Mouse (Mus musculus) myocyte (in vitro differentiated cells): ENCODE measurements at regions not wholly inside any gene's neighbourhood (a gene's known extent, or its start where the extent isn't known, plus 50 kb on each side); places are given as distances from the start of the nearest gene placed in this dataset.
A peak's percentile ranks its signal among the peaks of the same experiment; 100 is the strongest.
"Not testable (repeated sequence)": the region's sequence is repeated elsewhere in the genome, so short reads cannot be mapped to it uniquely, and the experiment has no call there.

ENCODE experiments used
- H3K27me3 ChIP-seq: one replicate; pipeline ENCODE4 v1.6.1; 2011; ENCODE audit not compliant: control insufficient read depth, insufficient read depth, insufficient read length
- H3K36me3 ChIP-seq: one replicate; pipeline ENCODE4 v1.6.1; 2011; ENCODE audit not compliant: control insufficient read depth, insufficient read depth
- H3K4me2 ChIP-seq: one replicate; pipeline ENCODE4 v1.6.1; 2011; ENCODE audit warnings: low read depth, control low read depth
- H3K4me3 ChIP-seq: one replicate; pipeline ENCODE4 v1.5.1; 2011; ENCODE audit warnings: mild to moderate bottlenecking, control low read depth, moderate library complexity
- H3K79me2 ChIP-seq: one replicate; pipeline ENCODE4 v1.6.1; 2011; ENCODE audit not compliant: control insufficient read depth, insufficient read depth
- H3ac ChIP-seq: one replicate; pipeline ENCODE4 v1.6.1; 2011; ENCODE audit not compliant: control insufficient read depth, insufficient read length
- CEBPB ChIP-seq: IDR thresholded peaks from 2 replicates; pipeline ENCODE4 v1.6.1; 2011; ENCODE audit warnings: mild to moderate bottlenecking, moderate library complexity; ENCODE audit not compliant: poor library complexity, insufficient read depth, severe bottlenecking
- MAX ChIP-seq: IDR thresholded peaks from one replicate; pipeline ENCODE4 v1.6.1; 2011; ENCODE audit warnings: low read depth, mild to moderate bottlenecking, control low read depth
- MYOD1 ChIP-seq, 3 experiments: IDR thresholded peaks; one replicate each; pipeline ENCODE4 v1.6.1; 2011; ENCODE audit warnings: control low read depth in 2 of 3, low read depth in 2 of 3, mild to moderate bottlenecking in 2 of 3, moderate library complexity in 1 of 3; ENCODE audit not compliant: insufficient read length in 2 of 3, control insufficient read depth in 1 of 3
- MYOG ChIP-seq, 3 experiments: IDR thresholded peaks; one replicate each; pipeline ENCODE4 v1.6.1; 2011; ENCODE audit warnings: control low read depth in 2 of 3, low read depth in 2 of 3, mild to moderate bottlenecking in 2 of 3; ENCODE audit not compliant: insufficient read length in 2 of 3, control insufficient read depth in 1 of 3, insufficient read depth in 1 of 3
- POLR2A ChIP-seq: IDR thresholded peaks from one replicate; pipeline ENCODE4 v1.6.1; 2011; ENCODE audit warnings: low read depth, mild to moderate bottlenecking, control low read depth, moderate library complexity; ENCODE audit not compliant: insufficient read length
- POLR2AphosphoS2 ChIP-seq: IDR thresholded peaks from one replicate; pipeline ENCODE4 v1.6.1; 2011; ENCODE audit warnings: low read depth, control low read depth; ENCODE audit not compliant: insufficient read length
- REST ChIP-seq: IDR thresholded peaks from one replicate; pipeline ENCODE4 v1.6.1; 2011; ENCODE audit warnings: mild to moderate bottlenecking, control low read depth, moderate library complexity; ENCODE audit not compliant: insufficient read depth, insufficient read length
- SRF ChIP-seq: IDR thresholded peaks from one replicate; pipeline ENCODE4 v1.6.1; 2011; ENCODE audit warnings: low read depth; ENCODE audit not compliant: control insufficient read depth, insufficient read length
- TCF12 ChIP-seq: IDR thresholded peaks from one replicate; pipeline ENCODE4 v1.6.1; 2011; ENCODE audit warnings: mild to moderate bottlenecking, control low read depth; ENCODE audit not compliant: poor library complexity, insufficient read depth, severe bottlenecking
- USF1 ChIP-seq: IDR thresholded peaks from one replicate; pipeline ENCODE4 v1.6.1; 2011; ENCODE audit warnings: low read depth, mild to moderate bottlenecking, control low read depth, moderate library complexity

- Histone ChIP-seq H3K36me3 (no peaks in the 10 kb centered on the region), H3K79me2 (no peaks in the 10 kb centered on the region), H3K27me3 (no peaks in the 10 kb centered on the region), H3K4me3 (no peak overlapping the region), H3K4me2 (peak overlapping the region; percentile 60), H3ac (no peak overlapping the region)
- TF ChIP-seq CEBPB (peak; percentile 81; the same call in 1 of the 2 replicates), USF1 (no peak)
Observed at GRCm38 (mm10) chr17:79540038-79540437, 71.6 kb upstream of the Rmdn2 start.

GRCm38 (mm10) chr17:79540511-79540910 lies 71.2 kb upstream of the Rmdn2 start:
- Histone ChIP-seq H3K4me3 (no peak overlapping the region), H3K36me3 (no peaks in the 10 kb centered on the region), H3ac (no peak overlapping the region), H3K27me3 (no peaks in the 10 kb centered on the region), H3K4me2 (peak overlapping the region; percentile 60), H3K79me2 (no peaks in the 10 kb centered on the region)
- TF ChIP-seq SRF (no peak), REST (no peak), TCF12 (no peak), POLR2AphosphoS2 (no peak)

GRCm38 (mm10) chr17:79543907-79544522 lies 67.6 kb upstream of the Rmdn2 start:
- Histone ChIP-seq H3K79me2 (no peaks in the 10 kb centered on the region), H3K27me3 (no peaks in the 10 kb centered on the region), H3K4me2 (peak overlapping the region; percentile 60), H3K4me3 (no peak overlapping the region), H3K36me3 (no peaks in the 10 kb centered on the region), H3ac (no peak overlapping the region)
- no peak for TF ChIP-seq TCF12
- TF ChIP-seq CEBPB = no peak
- TF ChIP-seq MYOG (IDR thresholded peaks at IDR 0.05; ENCODE audit: control insufficient read depth in 1 of 3, insufficient read depth in 1 of 3, insufficient read length in 2 of 3, low read depth in 2 of 3) = peak in 2 of 3 experiments; percentile 22 to 45
- TF ChIP-seq POLR2A = no peak
- peak in 2 of 3 experiments; percentile 26 to 41 for TF ChIP-seq MYOD1 (IDR thresholded peaks at IDR 0.05; ENCODE audit: control insufficient read depth in 1 of 3, insufficient read length in 2 of 3, low read depth in 2 of 3)
- no peak for TF ChIP-seq MAX
- no peak for TF ChIP-seq USF1

GRCm38 (mm10) chr17:79545878-79546277 lies 65.8 kb upstream of the Rmdn2 start:
- no peaks in the 10 kb centered on the region for H3K27me3 ChIP-seq
- no peaks in the 10 kb centered on the region for H3K36me3 ChIP-seq
- H3K4me2 ChIP-seq = no peak overlapping the region
- TF ChIP-seq SRF (no peak), REST (no peak), CEBPB (no peak)
- no peak overlapping the region for H3K4me3 ChIP-seq
- H3K79me2 ChIP-seq = no peaks in the 10 kb centered on the region
- H3ac ChIP-seq = no peak overlapping the region

- Histone ChIP-seq H3K4me2 (no peak overlapping the region), H3K36me3 (no peaks in the 10 kb centered on the region), H3K27me3 (no peaks in the 10 kb centered on the region), H3K4me3 (no peak overlapping the region), H3ac (no peak overlapping the region), H3K79me2 (no peaks in the 10 kb centered on the region)
- TF ChIP-seq TCF12 (no peak), CEBPB (peak; percentile 44; the same call in 1 of the 2 replicates)
Observed at GRCm38 (mm10) chr17:79547075-79547474, 64.6 kb upstream of the Rmdn2 start.

GRCm38 (mm10) chr17:79547524-79547923 lies 64.1 kb upstream of the Rmdn2 start:
- TF ChIP-seq SRF = peak; percentile 72
- TF ChIP-seq MAX = no peak
- TF ChIP-seq POLR2A = no peak
- TF ChIP-seq CEBPB = no peak
- H3K36me3 ChIP-seq = no peaks in the 10 kb centered on the region
- H3K4me3 ChIP-seq = no peak overlapping the region
- H3K4me2 ChIP-seq = no peak overlapping the region
- no peaks in the 10 kb centered on the region for H3K79me2 ChIP-seq
- H3ac ChIP-seq = no peak overlapping the region
- no peaks in the 10 kb centered on the region for H3K27me3 ChIP-seq

- H3ac ChIP-seq, H3K4me3 ChIP-seq, H3K36me3 ChIP-seq, H3K79me2 ChIP-seq, H3K27me3 ChIP-seq, H3K4me2 ChIP-seq: not testable (repeated sequence)
Observed at GRCm38 (mm10) chr17:79550409-79550808, 61.3 kb upstream of the Rmdn2 start.
